19 mouse cellular contexts compared by ENCODE assay signal in the genomic region with DNA sequence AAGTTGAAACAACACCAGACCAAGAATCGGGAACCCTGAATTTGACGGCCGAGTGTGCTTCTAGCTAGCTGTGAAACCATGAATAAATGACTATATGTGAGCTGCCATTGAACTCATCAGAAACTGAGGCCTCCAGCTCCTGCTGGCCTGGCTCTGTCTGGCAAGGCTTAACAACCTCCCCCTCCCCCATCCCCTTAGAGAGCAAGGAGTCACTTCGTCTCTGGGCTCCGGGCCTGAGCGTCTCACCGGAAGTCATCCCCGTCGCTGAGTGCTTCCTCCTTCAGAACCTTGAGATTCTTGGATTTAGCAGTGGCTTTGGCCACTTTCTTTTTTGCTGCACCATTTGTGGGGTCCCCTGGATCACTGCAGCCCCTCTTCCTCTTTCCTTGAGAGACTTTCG. TPM values are rescaled to one million over a fixed set of nuclear protein-coding genes. Genes with fewer than 3 reads are reported as not detected.
DNase-seq lines count a peak whose midpoint lies in the region; ATAC-seq and TF ChIP-seq lines count a peak whose summit lies in the region.
"Had no signal": no experiment of that assay in that cellular context is flagged by ENCODE, and none has a peak within 500 bp of the region (broad histone marks: within the 10 kb centered on the region; RNA-seq: fewer than 3 reads in every experiment).

No protein-coding gene starts in this region.

- in situ Hi-C loops in ES-E14 (cut with MboI; ENCODE audit: low sequenced_read_pairs in 2 of 2, unreplicated experiment in 2 of 2) = no loop called here

- peaks cover 25% of the 10 kb centered on the region; the same call in 1 of the 2 replicates for H3K36me3 ChIP-seq in ES-E14 (ENCODE audit: control insufficient read depth, insufficient read depth, low read length, poor library complexity, severe bottlenecking)

- no peak for ATAC-seq in megakaryocyte, adult 5-6 weeks (ENCODE audit: poor library complexity, severe bottlenecking)
- ATAC-seq: forebrain, embryonic 15.5 days had no signal

- peak; percentile 47 for DNase-seq in kidney, postnatal 10 days
- no peak for DNase-seq in kidney, adult 9 months
- peak; percentile 5 for DNase-seq in thymus, postnatal 0 days (ENCODE audit: low spot score)
- DNase-seq in thymus, postnatal 36 days = no peak
- DNase-seq in ES-E14 (ENCODE audit: low read depth, low spot score) = no peak
- peak; percentile 35 for DNase-seq in naive thymus-derived CD4-positive, alpha-beta T cell, adult 2 months (ENCODE audit: low read depth)
- DNase-seq: adrenal gland, postnatal 10 days; cerebellum, adult 11-12 months; cerebellum, adult 9-10 months; cerebellum, postnatal 25 days; gastrocnemius, postnatal 10 days; heart, adult 2 months; heart, postnatal 14 days had no signal

- no peak overlapping the region for H3K27ac ChIP-seq in ES-E14 (ENCODE audit: insufficient read depth, low read depth, low read length, poor library complexity, severe bottlenecking)
- H3K27ac ChIP-seq: embryonic facial prominence, embryonic 12.5 days; forebrain, embryonic 15.5 days; heart, adult 2 months; heart, embryonic 15.5 days; hindbrain, embryonic 10.5 days; hindbrain, embryonic 14.5 days had no signal

- H3K9ac ChIP-seq in ES-E14 (ENCODE audit: insufficient read depth, low read depth, low read length, poor library complexity, severe bottlenecking) = 0 out of 2 replicates have a peak overlapping the region, but pooled peaks have one; percentile 3
- H3K9ac ChIP-seq: embryonic facial prominence, embryonic 12.5 days; forebrain, embryonic 15.5 days; heart, embryonic 15.5 days; hindbrain, embryonic 14.5 days had no signal

- no peaks in the 10 kb centered on the region for H3K9me3 ChIP-seq in ES-E14 (ENCODE audit: control insufficient read depth, insufficient read depth, low read depth, low read length)
- H3K9me3 ChIP-seq: embryonic facial prominence, embryonic 12.5 days; forebrain, embryonic 15.5 days; heart, embryonic 15.5 days; hindbrain, embryonic 10.5 days had no signal

- peaks cover 2 to 3% of the 10 kb centered on the region in 2 experiments; a peak in 3 of 4 replicates for H3K4me1 ChIP-seq in ES-E14 (ENCODE audit: control insufficient read depth in 2 of 2, insufficient read depth in 2 of 2, low read length in 2 of 2, poor library complexity in 1 of 2)

- peak overlapping the region in 1 of 2 experiments; percentile 8; a peak in 1 of 4 replicates for H3K4me3 ChIP-seq in ES-E14 (ENCODE audit: insufficient read depth in 1 of 2, low read depth in 1 of 2, low read length in 2 of 2, poor library complexity in 1 of 2, severe bottlenecking in 1 of 2)
- H3K4me3 ChIP-seq: embryonic facial prominence, embryonic 12.5 days; forebrain, embryonic 15.5 days; heart, adult 2 months; heart, embryonic 15.5 days; hindbrain, embryonic 10.5 days had no signal

TF ChIP-seq in ES-E14, 5 proteins besides CTCF, POLR2A, EP300 and RAD21:
- TF ChIP-seq CHD2 (IDR thresholded peaks at IDR 0.05; ENCODE audit: low read depth, low read length) (no peak), MAFK (IDR thresholded peaks at IDR 0.05; ENCODE audit: insufficient read depth, low read depth, low read length) (no peak), ZNF384 (IDR thresholded peaks at IDR 0.05; ENCODE audit: low read depth, low read length) (no peak), HCFC1 (IDR thresholded peaks at IDR 0.05; ENCODE audit: borderline replicate concordance, insufficient read depth, low read length) (no peak), ZC3H11A (IDR thresholded peaks at IDR 0.05; ENCODE audit: borderline replicate concordance, low read depth, low read length) (no peak)

RNA-seq across cellular contexts. Expression of a gene that starts 5.5 kb away (rescaled TPM):
- 26.4 and 27.5 TPM in 2 replicates for polyA plus RNA-seq in thymus, postnatal 0 days (2015; fragmentation: Nextera tagmentation; extraction: Ambion mirVana)
- total RNA-seq in ES-E14 (2012; rRNA removed) = 17.6 and 22.0 TPM in 2 replicates
- 9.6 and 11.6 TPM in 2 replicates for total RNA-seq in megakaryocyte, adult 5-6 weeks (2015)
- total RNA-seq in megakaryocyte, adult 5-6 weeks (2017) = 36.8 and 41.5 TPM in 2 replicates

RNA-seq across cellular contexts. Expression of a gene that starts 5.5 kb away (rescaled TPM):
- 327 and 351 TPM in 2 replicates for polyA plus RNA-seq in thymus, postnatal 0 days (2015; fragmentation: Nextera tagmentation; extraction: Ambion mirVana)
- 192 and 240 TPM in 2 replicates for total RNA-seq in ES-E14 (2012; rRNA removed)
- 84.7 and 89.8 TPM in 2 replicates for total RNA-seq in megakaryocyte, adult 5-6 weeks (2015)
- 196 and 288 TPM in 2 replicates for total RNA-seq in megakaryocyte, adult 5-6 weeks (2017)

RNA-seq across cellular contexts. Expression of a gene that starts 36.7 kb away (rescaled TPM):
- 44.3 and 44.5 TPM in 2 replicates for polyA plus RNA-seq in thymus, postnatal 0 days (2015; fragmentation: Nextera tagmentation; extraction: Ambion mirVana)
- 87.5 and 116 TPM in 2 replicates for total RNA-seq in ES-E14 (2012; rRNA removed)
- 62.2 and 66.7 TPM in 2 replicates for total RNA-seq in megakaryocyte, adult 5-6 weeks (2015)
- total RNA-seq in megakaryocyte, adult 5-6 weeks (2017) = 87.3 and 104 TPM in 2 replicates

RNA-seq across cellular contexts. Expression of a gene that starts 36.9 kb away (rescaled TPM):
- 21.6 and 23.7 TPM in 2 replicates for polyA plus RNA-seq in thymus, postnatal 0 days (2015; fragmentation: Nextera tagmentation; extraction: Ambion mirVana)
- total RNA-seq in ES-E14 (2012; rRNA removed) = 24.6 and 30.2 TPM in 2 replicates
- 6.2 and 7.3 TPM in 2 replicates for total RNA-seq in megakaryocyte, adult 5-6 weeks (2015)
- total RNA-seq in megakaryocyte, adult 5-6 weeks (2017) = 6.1 and 7.1 TPM in 2 replicates

Comparison
In these comparisons a context has a peak if more than half of its experiments do, and no peak if none do; other contexts are left out.
1. DNase-seq: peak in kidney, postnatal 10 days (single experiment), thymus, postnatal 0 days (single experiment) and naive thymus-derived CD4-positive, alpha-beta T cell, adult 2 months (single experiment); none in kidney, adult 9 months (single experiment), thymus, postnatal 36 days (0 of 2) and ES-E14 (single experiment).